Mouse (Mus musculus) limb, embryonic 14.5 days (tissue): ENCODE measurements around the gene Tti1. TPM values are rescaled to one million over a fixed set of nuclear protein-coding genes. Genes with fewer than 3 reads are reported as not detected.

Experiments used
- ATAC-seq: fragments of 200-750 bp; cut with Nextera tagmentation; 2 replicates; pipeline ENCODE4 v1.8.0; 2017; ENCODE audit warnings: low read depth, moderate number of reproducible peaks, moderate TSS enrichment; ENCODE audit not compliant: low FRiP score
- DNase-seq: peaks from one replicate; pipeline ENCODE4 v3.0.0-alpha.2; 2015; ENCODE audit warnings: low spot score
- H3K27ac ChIP-seq: fragments of 300-500 bp; sonication (generic); replicated peaks from 2 replicates; pipeline ENCODE4 v1.5.1; 2014; ENCODE audit warnings: low read depth, mild to moderate bottlenecking, low read length, moderate library complexity, mixed read lengths
- H3K27me3 ChIP-seq: fragments of 300-500 bp; sonication (generic); 2 replicates; pipeline ENCODE4 v1.6.1; 2014; ENCODE audit warnings: low read length, mixed read lengths; ENCODE audit not compliant: control insufficient read depth, insufficient read depth
- H3K36me3 ChIP-seq: fragments of 300-500 bp; sonication (generic); 2 replicates; pipeline ENCODE4 v1.6.1; 2014; ENCODE audit warnings: mild to moderate bottlenecking, low read length, moderate library complexity, mixed read lengths; ENCODE audit not compliant: control insufficient read depth, insufficient read depth
- H3K4me1 ChIP-seq: fragments of 300-500 bp; sonication (generic); 2 replicates; pipeline ENCODE4 v1.6.1; 2014; ENCODE audit warnings: antibody characterized with exemption, low read length, mixed read lengths; ENCODE audit not compliant: control insufficient read depth, insufficient read depth
- H3K4me2 ChIP-seq: fragments of 300-500 bp; sonication (generic); replicated peaks from 2 replicates; pipeline ENCODE4 v1.6.1; 2014; ENCODE audit warnings: low read depth, mild to moderate bottlenecking, low read length, moderate library complexity; ENCODE audit not compliant: severe bottlenecking
- H3K4me3 ChIP-seq: fragments of 300-500 bp; sonication (generic); replicated peaks from 2 replicates; pipeline ENCODE4 v1.5.1; 2014; ENCODE audit warnings: low read length
- H3K9ac ChIP-seq: fragments of 300-500 bp; sonication (generic); 2 replicates; pipeline ENCODE4 v1.6.1; 2014; ENCODE audit warnings: mild to moderate bottlenecking, low read depth, low read length, moderate library complexity; ENCODE audit not compliant: severe bottlenecking
- H3K9me3 ChIP-seq: fragments of 300-500 bp; sonication (generic); 2 replicates; pipeline ENCODE4 v1.6.1; 2016; ENCODE audit warnings: low read length; ENCODE audit not compliant: control insufficient read depth
- POLR2A ChIP-seq: fragments of 200-500 bp; IDR thresholded peaks from 2 replicates; pipeline ENCODE4 v1.8.0; 2012; ENCODE audit warnings: inconsistent platforms, mild to moderate bottlenecking, moderate library complexity, borderline replicate concordance; ENCODE audit not compliant: insufficient read depth, insufficient read length; ENCODE audit errors: extremely low read depth
- WGBS: fragments of 180-500 bp; shearing (Covaris S2); extraction: QIAGEN DNeasy Blood & Tissue Kit; methylation state at CpG from one replicate; pipeline ENCODE4 v1.1.7; 2014; 5-methylcytosine and 5-hydroxymethylcytosine counted together
- polyA plus RNA-seq, 2 experiments: library from polyadenylated mRNA; depleted of rRNA in 1 of 2; stranded (reverse) in 1 of 2; unstranded in 1 of 2; fragments of >200 nt; fragmentation: Nextera tagmentation in 1 of 2; extraction: Ambion mirVana in 1 of 2; gene quantifications; 2 replicates each; pipeline versions ENCODE4 v1.2.1 to v1.2.3; 2012 to 2014

Tti1 gene
- polyA plus RNA-seq, 2 experiments, result 19.1 to 23.7 TPM

DNA sequence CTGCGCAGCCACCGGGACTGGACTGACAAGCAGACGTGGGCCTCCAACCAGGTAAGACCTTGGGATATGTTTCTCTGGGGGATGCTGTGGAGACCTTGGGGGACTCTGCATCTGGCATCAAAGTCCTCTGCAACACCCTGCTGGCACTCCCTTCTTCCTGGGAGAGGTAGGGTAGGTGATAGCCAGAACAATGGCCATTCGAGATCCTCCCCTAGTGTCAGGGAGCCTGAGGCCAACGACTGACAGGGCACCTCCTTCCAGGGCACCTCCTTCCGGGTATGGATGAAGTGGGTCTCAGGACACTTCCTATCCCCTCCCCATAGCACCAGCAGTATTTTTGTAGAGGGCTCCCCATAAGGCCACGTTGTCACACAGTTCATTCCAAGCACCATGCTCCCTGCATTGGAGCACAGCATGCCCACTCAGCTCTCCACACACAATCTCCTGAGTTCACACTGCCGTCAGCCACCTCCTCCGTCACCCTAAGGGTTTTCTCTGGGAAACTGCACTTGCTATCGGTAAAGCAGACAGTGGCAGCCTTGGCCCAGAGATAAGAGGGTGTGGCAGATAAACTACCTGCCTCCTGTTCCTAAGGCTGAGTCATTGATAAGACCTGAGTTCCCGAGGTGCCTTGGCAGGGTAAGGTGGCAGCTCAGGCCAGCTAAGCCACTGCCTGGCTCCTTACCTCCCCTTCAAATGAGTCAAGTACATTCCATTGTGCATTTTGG is 92.6 kb downstream of the Tti1 start:
- H3K9ac ChIP-seq, result no peak overlapping the region
- no peak overlapping the region for H3K4me2 ChIP-seq
- no peak for ATAC-seq
- no peaks in the 10 kb centered on the region for H3K9me3 ChIP-seq
- DNase-seq, result no peak
- 69% methylated on average over 11 of the region's 11 CpGs for WGBS
- no peak overlapping the region for H3K4me3 ChIP-seq
- no peaks in the 10 kb centered on the region for H3K36me3 ChIP-seq
- H3K27ac ChIP-seq, result no peak overlapping the region
- no peak for TF ChIP-seq POLR2A
- no peaks in the 10 kb centered on the region for H3K27me3 ChIP-seq
- no peaks in the 10 kb centered on the region for H3K4me1 ChIP-seq

DNA sequence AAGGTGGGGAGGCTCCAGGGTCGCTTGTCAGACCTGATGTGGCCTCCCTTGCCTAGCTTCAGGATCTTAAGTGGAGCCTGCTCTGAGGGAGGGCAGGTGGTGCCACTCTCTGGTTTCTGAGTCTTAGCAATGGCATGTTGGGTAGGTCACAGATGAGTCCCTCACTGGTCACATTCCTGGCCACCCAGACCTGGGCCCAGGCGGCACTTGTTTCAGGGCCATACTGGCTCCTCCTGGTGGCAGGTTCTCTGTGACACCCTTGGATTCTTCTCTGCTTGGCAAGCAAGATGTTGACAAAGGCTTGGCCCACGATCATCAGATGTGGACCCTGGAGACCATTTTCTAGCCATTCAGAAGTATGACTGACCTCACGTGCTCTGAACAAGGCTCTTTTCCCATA is 95.6 kb downstream of the Tti1 start:
- WGBS, result 71% methylated on average over 4 of the region's 4 CpGs

More for the DNA sequence above, 95.6 kb downstream of the Tti1 start:
- Histone ChIP-seq H3K27ac (no peak overlapping the region), H3K36me3 (no peaks in the 10 kb centered on the region), H3K9ac (no peak overlapping the region), H3K4me3 (no peak overlapping the region), H3K4me2 (no peak overlapping the region), H3K9me3 (no peaks in the 10 kb centered on the region), H3K4me1 (no peaks in the 10 kb centered on the region), H3K27me3 (no peaks in the 10 kb centered on the region)
- DNase-seq, result no peak
- no peak for ATAC-seq
- TF ChIP-seq POLR2A, result no peak

Other genes starting within 250 kb of the Tti1 start
- 0.83 and 1.1 TPM in 2 replicates for gene Vstm2l, start 113.8 kb downstream of the Tti1 start, polyA plus RNA-seq (2012; rRNA removed)
- gene Vstm2l, start 113.8 kb downstream of the Tti1 start, polyA plus RNA-seq (2014; fragmentation: Nextera tagmentation; extraction: Ambion mirVana), result not detected in 2 replicates
- gene Rprd1b, start 64 bp upstream of the Tti1 start, polyA plus RNA-seq (2012; rRNA removed), result 30.6 and 32.5 TPM in 2 replicates
- 37.1 and 44.8 TPM in 2 replicates for gene Rprd1b, start 64 bp upstream of the Tti1 start, polyA plus RNA-seq (2014; fragmentation: Nextera tagmentation; extraction: Ambion mirVana)
- 12.1 and 14.8 TPM in 2 replicates for gene Tgm2, start 118.0 kb upstream of the Tti1 start, polyA plus RNA-seq (2012; rRNA removed)
- 6.7 and 6.9 TPM in 2 replicates for gene Tgm2, start 118.0 kb upstream of the Tti1 start, polyA plus RNA-seq (2014; fragmentation: Nextera tagmentation; extraction: Ambion mirVana)
- 19.2 and 28.5 TPM in 2 replicates for gene D630003M21Rik, start 200.8 kb upstream of the Tti1 start, polyA plus RNA-seq (2012; rRNA removed)
- 12.7 and 15.5 TPM in 2 replicates for gene D630003M21Rik, start 200.8 kb upstream of the Tti1 start, polyA plus RNA-seq (2014; fragmentation: Nextera tagmentation; extraction: Ambion mirVana)
- 0.03 TPM in 2 replicates for gene Bpi, start 229.7 kb upstream of the Tti1 start, polyA plus RNA-seq (2012; rRNA removed)
- gene Bpi, start 229.7 kb upstream of the Tti1 start, polyA plus RNA-seq (2014; fragmentation: Nextera tagmentation; extraction: Ambion mirVana), result not detected in 2 replicates